Mouse (Mus musculus): ENCODE measurements around the gene Slc35a1. TPM values are rescaled to one million over a fixed set of nuclear protein-coding genes. Genes with fewer than 3 reads are reported as not detected.
A peak's percentile ranks its signal among the peaks of the same experiment; 100 is the strongest.
"Not testable (repeated sequence)": the region's sequence is repeated elsewhere in the genome, so short reads cannot be mapped to it uniquely, and the experiment has no call there.

Slc35a1 gene
- 10 to 100 TPM; 25.6 to 26.2 TPM for total RNA-seq (2021)

- DNase-seq (ENCODE audit: extremely low spot score in 1 of 2, low spot score in 2 of 2): peak; percentile 90 to 97
- intact Hi-C loops (cut with DNase I): loop anchor here (5.0 kb wide), 2 partner anchors 90 to 230 kb away; partner anchors contain the start of gene Smim8
Measured at GRCm38 (mm10) chr4:34686874-34687567, at the start of gene Slc35a1. TSS of gene Slc35a1 (minus strand) at chr4:34687438.

- intact Hi-C loops (cut with DNase I): no loop called here
Measured at GRCm38 (mm10) chr4:34734461-34734860, 47.2 kb upstream of the Slc35a1 start.

GRCm38 (mm10) chr4:34733415-34733814 is 46.2 kb upstream of the Slc35a1 start:
- intact Hi-C loops (cut with DNase I); DNase-seq (ENCODE audit: extremely low spot score in 1 of 2, low spot score in 2 of 2): not testable (repeated sequence)

More at GRCm38 (mm10) chr4:34734461-34734860, 47.2 kb upstream of the Slc35a1 start:
- no peak for DNase-seq (ENCODE audit: extremely low spot score in 1 of 2, low spot score in 2 of 2)

- intact Hi-C loops (cut with DNase I): no loop called here
- DNase-seq (ENCODE audit: extremely low spot score in 1 of 2, low spot score in 2 of 2): peak; percentile 23 to 78
Measured at GRCm38 (mm10) chr4:34729851-34730341, 42.7 kb upstream of the Slc35a1 start, which contains the start of gene Cfap206. TSS of gene Cfap206 (minus strand) at chr4:34730206.

GRCm38 (mm10) chr4:34725710-34726109 is 38.5 kb upstream of the Slc35a1 start:
- intact Hi-C loops (cut with DNase I); DNase-seq (ENCODE audit: extremely low spot score in 1 of 2, low spot score in 2 of 2): not testable (repeated sequence)

- intact Hi-C loops (cut with DNase I): no loop called here
- no peak for DNase-seq (ENCODE audit: extremely low spot score in 1 of 2, low spot score in 2 of 2)
Measured at GRCm38 (mm10) chr4:34724306-34724705, 37.1 kb upstream of the Slc35a1 start.

- DNase-seq (ENCODE audit: extremely low spot score in 1 of 2, low spot score in 2 of 2): no peak
- intact Hi-C loops (cut with DNase I): no loop called here
Measured at GRCm38 (mm10) chr4:34723186-34723585, 35.9 kb upstream of the Slc35a1 start.

GRCm38 (mm10) chr4:34720127-34720895 is 33.1 kb upstream of the Slc35a1 start:
- intact Hi-C loops (cut with DNase I): no loop called here
- DNase-seq (ENCODE audit: extremely low spot score in 1 of 2, low spot score in 2 of 2): no peak

- intact Hi-C loops (cut with DNase I): no loop called here
- DNase-seq (ENCODE audit: extremely low spot score in 1 of 2, low spot score in 2 of 2): no peak
Measured at GRCm38 (mm10) chr4:34719421-34719820, 32.2 kb upstream of the Slc35a1 start.

- DNase-seq (ENCODE audit: extremely low spot score in 1 of 2, low spot score in 2 of 2): no peak
- intact Hi-C loops (cut with DNase I): no loop called here
Measured at GRCm38 (mm10) chr4:34715062-34715461, 27.8 kb upstream of the Slc35a1 start.

- DNase-seq (ENCODE audit: extremely low spot score in 1 of 2, low spot score in 2 of 2): no peak
- intact Hi-C loops (cut with DNase I): no loop called here
Measured at GRCm38 (mm10) chr4:34708127-34708526, 20.9 kb upstream of the Slc35a1 start.

- DNase-seq (ENCODE audit: extremely low spot score in 1 of 2, low spot score in 2 of 2): no peak
- intact Hi-C loops (cut with DNase I): no loop called here
Measured at GRCm38 (mm10) chr4:34707248-34707647, 20.0 kb upstream of the Slc35a1 start.

GRCm38 (mm10) chr4:34703029-34703428 is 15.8 kb upstream of the Slc35a1 start:
- DNase-seq (ENCODE audit: extremely low spot score in 1 of 2, low spot score in 2 of 2): no peak
- intact Hi-C loops (cut with DNase I): no loop called here

- DNase-seq (ENCODE audit: extremely low spot score in 1 of 2, low spot score in 2 of 2): no peak
Measured at GRCm38 (mm10) chr4:34702231-34702630, 15.0 kb upstream of the Slc35a1 start.

GRCm38 (mm10) chr4:34701528-34701927 is 14.3 kb upstream of the Slc35a1 start:
- peak in 1 of 2 experiments; percentile 63 for DNase-seq (ENCODE audit: extremely low spot score in 1 of 2, low spot score in 2 of 2)
- intact Hi-C loops (cut with DNase I): no loop called here

More at GRCm38 (mm10) chr4:34702231-34702630, 15.0 kb upstream of the Slc35a1 start:
- intact Hi-C loops (cut with DNase I): no loop called here

- intact Hi-C loops (cut with DNase I): loop anchor here (5.0 kb wide), 2 partner anchors 89 to 229 kb away; partner anchors contain the start of gene Smim8
- no peak for DNase-seq (ENCODE audit: extremely low spot score in 1 of 2, low spot score in 2 of 2)
Measured at GRCm38 (mm10) chr4:34688021-34688420, 783 bp upstream of the Slc35a1 start.

GRCm38 (mm10) chr4:34680530-34680929 is 6.7 kb downstream of the Slc35a1 start:
- peak in 1 of 2 experiments; percentile 51 for DNase-seq (ENCODE audit: extremely low spot score in 1 of 2, low spot score in 2 of 2)
- intact Hi-C loops (cut with DNase I): no loop called here

GRCm38 (mm10) chr4:34673721-34674120 is 13.5 kb downstream of the Slc35a1 start:
- DNase-seq (ENCODE audit: extremely low spot score in 1 of 2, low spot score in 2 of 2): no peak
- intact Hi-C loops (cut with DNase I): no loop called here

- DNase-seq (ENCODE audit: extremely low spot score in 1 of 2, low spot score in 2 of 2): no peak
- intact Hi-C loops (cut with DNase I): no loop called here
Measured at GRCm38 (mm10) chr4:34667923-34668322, 19.3 kb downstream of the Slc35a1 start.

GRCm38 (mm10) chr4:34661927-34662326 is 25.3 kb downstream of the Slc35a1 start:
- DNase-seq (ENCODE audit: extremely low spot score in 1 of 2, low spot score in 2 of 2): no peak
- intact Hi-C loops (cut with DNase I): no loop called here

Measured in left cerebral cortex, postnatal 10 days (tissue).